Mouse (Mus musculus) midbrain, embryonic 12.5 days (tissue): Measurements from ENCODE around the gene Lama1. TPM values are rescaled to one million over a fixed set of nuclear protein-coding genes. Genes with fewer than 3 reads are reported as not detected.

Experiments
- ATAC-seq: fragments of 200-750 bp; cut with Nextera tagmentation; 2 replicates; pipeline ENCODE4 v1.8.0; 2017; ENCODE audit warnings: low read depth, moderate TSS enrichment, moderate library complexity; ENCODE audit not compliant: low FRiP score
- H3K27ac ChIP-seq: fragments of 300-500 bp; sonication (generic); replicated peaks from 2 replicates; pipeline ENCODE4 v1.5.1; 2016; ENCODE audit warnings: mild to moderate bottlenecking
- H3K27me3 ChIP-seq: fragments of 300-500 bp; sonication (generic); 2 replicates; pipeline ENCODE4 v1.6.1; 2016; ENCODE audit warnings: mild to moderate bottlenecking
- H3K36me3 ChIP-seq: fragments of 300-500 bp; sonication (generic); 2 replicates; pipeline ENCODE4 v1.6.1; 2016
- H3K4me1 ChIP-seq: fragments of 300-500 bp; sonication (generic); 2 replicates; pipeline ENCODE4 v1.6.1; 2016
- H3K4me2 ChIP-seq: fragments of 300-500 bp; sonication (generic); replicated peaks from 2 replicates; pipeline ENCODE4 v1.6.1; 2016; ENCODE audit warnings: mild to moderate bottlenecking, moderate library complexity
- H3K4me3 ChIP-seq: fragments of 300-500 bp; sonication (generic); 2 replicates; pipeline ENCODE4 v1.5.1; 2016; ENCODE audit warnings: mild to moderate bottlenecking
- H3K9ac ChIP-seq: fragments of 300-500 bp; sonication (generic); replicated peaks from 2 replicates; pipeline ENCODE4 v1.6.1; 2016; ENCODE audit warnings: mild to moderate bottlenecking, moderate library complexity
- H3K9me3 ChIP-seq: fragments of 300-500 bp; sonication (generic); 2 replicates; pipeline ENCODE4 v1.6.1; 2016; ENCODE audit warnings: mild to moderate bottlenecking
- WGBS: fragments of 180-500 bp; shearing (Covaris S2); methylation state at CpG from one replicate; pipeline ENCODE4 v1.1.7; 2016; 5-methylcytosine and 5-hydroxymethylcytosine counted together
- polyA plus RNA-seq: library from polyadenylated mRNA; unstranded; fragments of >200 nt; fragmentation: Nextera tagmentation; extraction: Ambion mirVana; gene quantifications from 2 replicates; pipeline ENCODE4 v1.2.1, GENCODE M21; 2016

Lama1 gene
- polyA plus RNA-seq, 1 experiment from 2014 or later: 25.8 TPM

GRCm38 (mm10) chr17:67697461-67697891, 417 bp downstream of the Lama1 start:
- peak overlapping the region; percentile 76 for H3K9ac ChIP-seq
- H3K9me3 ChIP-seq: no peaks in the 10 kb centered on the region
- peak overlapping the region; percentile 80 for H3K27ac ChIP-seq
- peak; percentile 57 for ATAC-seq
- H3K36me3 ChIP-seq: no peaks in the 10 kb centered on the region
- peaks cover 49% of the 10 kb centered on the region for H3K4me1 ChIP-seq
- peaks cover 3% of the 10 kb centered on the region for H3K27me3 ChIP-seq
- H3K4me2 ChIP-seq: peak overlapping the region; percentile 78
- 1% methylated on average over 32 of the region's 32 CpGs for WGBS
- H3K4me3 ChIP-seq: peak overlapping the region; percentile 62

GRCm38 (mm10) chr17:67698301-67698700, 1.2 kb downstream of the Lama1 start:
- 0% methylated on average over 13 of the region's 13 CpGs for WGBS
- peak overlapping the region; percentile 62 for H3K4me3 ChIP-seq
- H3K36me3 ChIP-seq: no peaks in the 10 kb centered on the region
- H3K4me1 ChIP-seq: peaks cover 54% of the 10 kb centered on the region
- H3K27ac ChIP-seq: peak overlapping the region; percentile 80
- H3K4me2 ChIP-seq: peak overlapping the region; percentile 78
- H3K9ac ChIP-seq: peak overlapping the region; percentile 76
- peak; percentile 81 for ATAC-seq
- peaks cover 3% of the 10 kb centered on the region for H3K27me3 ChIP-seq
- H3K9me3 ChIP-seq: no peaks in the 10 kb centered on the region

GRCm38 (mm10) chr17:67701761-67702160, 4.7 kb downstream of the Lama1 start:
- peaks cover 52% of the 10 kb centered on the region for H3K4me1 ChIP-seq
- H3K27me3 ChIP-seq: no peaks in the 10 kb centered on the region
- no peak overlapping the region for H3K4me3 ChIP-seq
- no peaks in the 10 kb centered on the region for H3K9me3 ChIP-seq
- WGBS: 12% methylated on average over 9 of the region's 9 CpGs
- H3K36me3 ChIP-seq: no peaks in the 10 kb centered on the region
- peak overlapping the region; percentile 22; the same call in 1 of the 2 replicates for H3K4me2 ChIP-seq
- H3K9ac ChIP-seq: no peak overlapping the region
- no peak for ATAC-seq
- no peak overlapping the region for H3K27ac ChIP-seq

- Histone ChIP-seq H3K4me3 (no peak overlapping the region), H3K27me3 (no peaks in the 10 kb centered on the region), H3K27ac (0 out of 2 replicates have a peak overlapping the region, but pooled peaks have one; percentile 3), H3K4me1 (peaks cover 45% of the 10 kb centered on the region), H3K9ac (no peak overlapping the region), H3K36me3 (no peaks in the 10 kb centered on the region), H3K4me2 (no peak overlapping the region), H3K9me3 (no peaks in the 10 kb centered on the region)
- WGBS: 58% methylated on average over 3 of the region's 3 CpGs
- no peak for ATAC-seq
These were observed 5.9 kb downstream of the Lama1 start for GRCm38 (mm10) chr17:67702941-67703340.

GRCm38 (mm10) chr17:67705035-67705769, 8.1 kb downstream of the Lama1 start:
- H3K36me3 ChIP-seq: no peaks in the 10 kb centered on the region
- no peaks in the 10 kb centered on the region for H3K27me3 ChIP-seq
- H3K9me3 ChIP-seq: no peaks in the 10 kb centered on the region
- no peak for ATAC-seq
- 87% methylated on average over 10 of the region's 10 CpGs for WGBS
- no peak overlapping the region for H3K27ac ChIP-seq
- no peak overlapping the region for H3K4me2 ChIP-seq
- no peak overlapping the region for H3K9ac ChIP-seq
- no peak overlapping the region for H3K4me3 ChIP-seq
- peaks cover 32% of the 10 kb centered on the region for H3K4me1 ChIP-seq

- Histone ChIP-seq H3K27ac (no peak overlapping the region), H3K36me3 (no peaks in the 10 kb centered on the region), H3K27me3 (no peaks in the 10 kb centered on the region), H3K9ac (no peak overlapping the region), H3K4me2 (no peak overlapping the region), H3K9me3 (no peaks in the 10 kb centered on the region), H3K4me3 (no peak overlapping the region), H3K4me1 (peaks cover 32% of the 10 kb centered on the region)
- no peak for ATAC-seq
- WGBS: 85% methylated on average over 5 of the region's 5 CpGs
These were observed 9.3 kb downstream of the Lama1 start for GRCm38 (mm10) chr17:67706372-67706771.

GRCm38 (mm10) chr17:67707793-67708364, 10.8 kb downstream of the Lama1 start:
- 75% methylated on average over 13 of the region's 13 CpGs for WGBS
- Histone ChIP-seq H3K9ac (no peak overlapping the region), H3K9me3 (no peaks in the 10 kb centered on the region), H3K27ac (no peak overlapping the region), H3K4me2 (no peak overlapping the region), H3K4me3 (no peak overlapping the region), H3K4me1 (peaks cover 19% of the 10 kb centered on the region), H3K36me3 (no peaks in the 10 kb centered on the region), H3K27me3 (no peaks in the 10 kb centered on the region)
- ATAC-seq: no peak

GRCm38 (mm10) chr17:67710377-67710781, 13.3 kb downstream of the Lama1 start:
- H3K4me1 ChIP-seq: peaks cover 16% of the 10 kb centered on the region
- 54% methylated on average over 6 of the region's 6 CpGs for WGBS
- no peaks in the 10 kb centered on the region for H3K36me3 ChIP-seq
- no peak overlapping the region for H3K27ac ChIP-seq
- no peak overlapping the region for H3K4me3 ChIP-seq
- ATAC-seq: no peak
- H3K27me3 ChIP-seq: no peaks in the 10 kb centered on the region
- H3K9me3 ChIP-seq: no peaks in the 10 kb centered on the region
- H3K9ac ChIP-seq: no peak overlapping the region
- H3K4me2 ChIP-seq: no peak overlapping the region

GRCm38 (mm10) chr17:67711361-67711760, 14.3 kb downstream of the Lama1 start:
- H3K27ac ChIP-seq: no peak overlapping the region
- H3K9ac ChIP-seq: no peak overlapping the region
- peaks cover under 1% of the 10 kb centered on the region; the same call in 1 of the 2 replicates for H3K36me3 ChIP-seq
- H3K4me3 ChIP-seq: no peak overlapping the region
- H3K27me3 ChIP-seq: no peaks in the 10 kb centered on the region
- no peak overlapping the region for H3K4me2 ChIP-seq
- peaks cover 16% of the 10 kb centered on the region for H3K4me1 ChIP-seq
- WGBS: 57% methylated on average over 4 of the region's 4 CpGs
- no peaks in the 10 kb centered on the region for H3K9me3 ChIP-seq
- ATAC-seq: no peak

GRCm38 (mm10) chr17:67712929-67713328, 15.9 kb downstream of the Lama1 start:
- peaks cover 13% of the 10 kb centered on the region for H3K4me1 ChIP-seq
- no peak for ATAC-seq
- no peak overlapping the region for H3K4me3 ChIP-seq
- H3K27ac ChIP-seq: no peak overlapping the region
- no peaks in the 10 kb centered on the region for H3K9me3 ChIP-seq
- H3K36me3 ChIP-seq: peaks cover 16% of the 10 kb centered on the region; the same call in 1 of the 2 replicates
- no peaks in the 10 kb centered on the region for H3K27me3 ChIP-seq
- no peak overlapping the region for H3K9ac ChIP-seq
- H3K4me2 ChIP-seq: no peak overlapping the region
- 72% methylated on average over 7 of the region's 7 CpGs for WGBS

- Histone ChIP-seq H3K4me1 (peaks cover 3% of the 10 kb centered on the region; the same call in 1 of the 2 replicates), H3K27me3 (no peaks in the 10 kb centered on the region), H3K27ac (0 out of 2 replicates have a peak overlapping the region, but pooled peaks have one; percentile 10), H3K4me2 (no peak overlapping the region), H3K36me3 (peaks cover 22% of the 10 kb centered on the region), H3K4me3 (no peak overlapping the region), H3K9me3 (no peaks in the 10 kb centered on the region), H3K9ac (no peak overlapping the region)
- WGBS: 85% methylated on average over 19 of the region's 19 CpGs
- peak; percentile 12; the same call in 1 of the 2 replicates for ATAC-seq
These were observed 18.4 kb downstream of the Lama1 start for GRCm38 (mm10) chr17:67715466-67715865.

- no peak overlapping the region for H3K4me3 ChIP-seq
- WGBS: 59% methylated on average over 7 of the region's 7 CpGs
- no peaks in the 10 kb centered on the region for H3K9me3 ChIP-seq
- H3K27ac ChIP-seq: no peak overlapping the region
- no peak overlapping the region for H3K4me2 ChIP-seq
- peaks cover 14% of the 10 kb centered on the region; the same call in 1 of the 2 replicates for H3K4me1 ChIP-seq
- peaks cover 14% of the 10 kb centered on the region for H3K36me3 ChIP-seq
- H3K27me3 ChIP-seq: no peaks in the 10 kb centered on the region
- no peak for ATAC-seq
- no peak overlapping the region for H3K9ac ChIP-seq
These were observed 25.0 kb downstream of the Lama1 start for GRCm38 (mm10) chr17:67722055-67722454.
